Mouse (Mus musculus) midbrain, postnatal 0 days (tissue): ENCODE data around the gene Cenpb. TPM values are rescaled to one million over a fixed set of nuclear protein-coding genes. Genes with fewer than 3 reads are reported as not detected.

Source experiments
- ATAC-seq: fragments of 200-750 bp; cut with Nextera tagmentation; 2 replicates; pipeline ENCODE4 v1.8.0; 2017; ENCODE audit warnings: moderate number of reproducible peaks, mild to moderate bottlenecking, moderate TSS enrichment, moderate library complexity; ENCODE audit not compliant: low FRiP score
- DNase-seq: peaks from one replicate; pipeline ENCODE4 v3.0.0-alpha.2; 2015; ENCODE audit warnings: low spot score
- H3K27ac ChIP-seq: fragments of 300-500 bp; sonication (generic); 2 replicates; pipeline ENCODE4 v1.5.1; 2014; ENCODE audit warnings: low read depth, mild to moderate bottlenecking, low read length, mixed read lengths
- H3K27me3 ChIP-seq: fragments of 300-500 bp; sonication (generic); 2 replicates; pipeline ENCODE4 v1.6.1; 2014; ENCODE audit warnings: low read length, control low read depth, mixed read lengths; ENCODE audit not compliant: insufficient read depth
- H3K36me3 ChIP-seq: fragments of 300-500 bp; sonication (generic); 2 replicates; pipeline ENCODE4 v1.6.1; 2014; ENCODE audit warnings: low read length, control low read depth, mixed read lengths; ENCODE audit not compliant: insufficient read depth
- H3K4me1 ChIP-seq: fragments of 300-500 bp; sonication (generic); 2 replicates; pipeline ENCODE4 v1.6.1; 2014; ENCODE audit warnings: mild to moderate bottlenecking, control low read depth, antibody characterized with exemption, low read length, mixed read lengths; ENCODE audit not compliant: insufficient read depth
- H3K4me2 ChIP-seq: fragments of 300-500 bp; sonication (generic); 2 replicates; pipeline ENCODE4 v1.6.1; 2014; ENCODE audit warnings: low read depth, mild to moderate bottlenecking, low read length, mixed read lengths; ENCODE audit not compliant: poor library complexity, severe bottlenecking
- H3K4me3 ChIP-seq: fragments of 300-500 bp; sonication (generic); 2 replicates; pipeline ENCODE4 v1.5.1; 2014; ENCODE audit warnings: low read depth, mild to moderate bottlenecking, low read length, moderate library complexity
- H3K9ac ChIP-seq: fragments of 300-500 bp; sonication (generic); replicated peaks from 2 replicates; pipeline ENCODE4 v1.6.1; 2014; ENCODE audit warnings: mild to moderate bottlenecking, low read length, moderate library complexity, mixed read lengths; ENCODE audit not compliant: poor library complexity, severe bottlenecking
- H3K9me3 ChIP-seq: fragments of 300-500 bp; sonication (generic); 2 replicates; pipeline ENCODE4 v1.6.1; 2016; ENCODE audit warnings: low read length, control low read depth
- CTCF ChIP-seq: IDR thresholded peaks from 2 replicates; pipeline ENCODE4 v1.5.1; 2016; ENCODE audit warnings: antibody characterized with exemption, mild to moderate bottlenecking
- WGBS: fragments of 180-500 bp; shearing (Covaris S2); extraction: QIAGEN DNeasy Blood & Tissue Kit; methylation state at CpG from one replicate; pipeline ENCODE4 v1.1.7; 2014; 5-methylcytosine and 5-hydroxymethylcytosine counted together
- polyA plus RNA-seq: library from polyadenylated mRNA; unstranded; fragments of >200 nt; fragmentation: Nextera tagmentation; extraction: Ambion mirVana; gene quantifications from 2 replicates; pipeline ENCODE4 v1.2.1, GENCODE M21; 2015
- total RNA-seq: library from RNA; depleted of rRNA; stranded (reverse); fragments of >200 nt; gene quantifications from 2 replicates; pipeline ENCODE4 v1.2.3, GENCODE M21; 2014

Gene Cenpb
- total and polyA plus RNA-seq, 2 experiments from 2014 or later = 13.1 to 98.2 TPM

- ATAC-seq (no peak), DNase-seq (peak; percentile 34)
- Histone ChIP-seq H3K9me3 (no peaks in the 10 kb centered on the region), H3K36me3 (no peaks in the 10 kb centered on the region), H3K4me1 (peaks cover 8% of the 10 kb centered on the region; the same call in 1 of the 2 replicates), H3K27ac (no peak overlapping the region), H3K4me2 (peak overlapping the region; percentile 62), H3K4me3 (peak overlapping the region; percentile 48), H3K9ac (peak overlapping the region; percentile 48), H3K27me3 (no peaks in the 10 kb centered on the region)
- 2% methylated on average over 14 of the region's 14 CpGs for WGBS
- no peak for TF ChIP-seq CTCF
Observed at GRCm38 (mm10) chr2:131186343-131186742, 6.5 kb upstream of the Cenpb start.

GRCm38 (mm10) chr2:131179246-131179886, 501 bp downstream of the Cenpb start:
- H3K27me3 ChIP-seq = no peaks in the 10 kb centered on the region
- TF ChIP-seq CTCF = no peak
- H3K27ac ChIP-seq = peak overlapping the region; percentile 97
- H3K9me3 ChIP-seq = no peaks in the 10 kb centered on the region
- H3K4me1 ChIP-seq = peaks cover 31% of the 10 kb centered on the region
- peak; percentile 80 for DNase-seq
- H3K4me2 ChIP-seq = peak overlapping the region; percentile 96
- H3K9ac ChIP-seq = peak overlapping the region; percentile 78
- H3K36me3 ChIP-seq = no peaks in the 10 kb centered on the region
- H3K4me3 ChIP-seq = peak overlapping the region; percentile 55
- under 1% methylated on average over 57 of the region's 67 CpGs for WGBS
- peak; percentile 82 for ATAC-seq

GRCm38 (mm10) chr2:131178828-131179245, 1.0 kb downstream of the Cenpb start:
- H3K27ac ChIP-seq = peak overlapping the region; percentile 97
- H3K36me3 ChIP-seq = no peaks in the 10 kb centered on the region
- peak overlapping the region; percentile 55 for H3K4me3 ChIP-seq
- H3K27me3 ChIP-seq = no peaks in the 10 kb centered on the region
- peaks cover 33% of the 10 kb centered on the region for H3K4me1 ChIP-seq
- peak overlapping the region; percentile 96 for H3K4me2 ChIP-seq
- DNase-seq = peak; percentile 19
- peak overlapping the region; percentile 78 for H3K9ac ChIP-seq
- TF ChIP-seq CTCF = no peak
- WGBS = 14% methylated on average over 26 of the region's 26 CpGs
- H3K9me3 ChIP-seq = no peaks in the 10 kb centered on the region
- peak; percentile 0 for ATAC-seq

- Histone ChIP-seq H3K4me3 (peak overlapping the region; percentile 55), H3K9me3 (no peaks in the 10 kb centered on the region), H3K27me3 (no peaks in the 10 kb centered on the region), H3K9ac (peak overlapping the region; percentile 24; the same call in 1 of the 2 replicates), H3K36me3 (no peaks in the 10 kb centered on the region), H3K4me2 (peak overlapping the region; percentile 96), H3K4me1 (peaks cover 34% of the 10 kb centered on the region), H3K27ac (no peak overlapping the region)
- 70% methylated on average over 9 of the region's 9 CpGs for WGBS
- no peak for ATAC-seq
- no peak for DNase-seq
- no peak for TF ChIP-seq CTCF
Observed at GRCm38 (mm10) chr2:131177932-131178331, 1.9 kb downstream of the Cenpb start.

GRCm38 (mm10) chr2:131176491-131176890, 3.4 kb downstream of the Cenpb start:
- H3K27ac ChIP-seq = no peak overlapping the region
- no peak overlapping the region for H3K4me2 ChIP-seq
- H3K4me1 ChIP-seq = peaks cover 34% of the 10 kb centered on the region
- H3K9me3 ChIP-seq = no peaks in the 10 kb centered on the region
- no peak overlapping the region for H3K4me3 ChIP-seq
- no peak for TF ChIP-seq CTCF
- no peak for DNase-seq
- 67% methylated on average over 5 of the region's 5 CpGs for WGBS
- H3K9ac ChIP-seq = no peak overlapping the region
- no peak for ATAC-seq
- H3K36me3 ChIP-seq = no peaks in the 10 kb centered on the region; the same call in 1 of the 2 replicates
- peaks cover 11% of the 10 kb centered on the region for H3K27me3 ChIP-seq

DNA sequence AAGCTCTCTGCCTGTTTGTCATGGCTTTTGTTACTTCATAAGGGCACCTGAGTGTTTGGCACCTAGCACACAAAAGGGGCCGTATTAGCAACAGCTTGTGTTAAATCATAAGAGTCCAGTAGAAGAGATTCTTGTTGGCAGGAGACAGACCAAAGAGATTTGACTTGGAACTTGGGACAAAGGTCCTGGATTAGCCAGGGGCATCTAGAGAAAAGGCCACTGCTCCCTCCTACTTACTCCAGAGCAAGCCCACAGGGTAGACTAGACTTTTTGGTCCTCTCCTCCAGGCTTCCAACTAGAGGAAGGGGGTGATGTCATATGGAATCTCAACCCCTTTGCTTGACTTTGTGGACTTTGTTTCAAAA, 3.9 kb downstream of the Cenpb start:
- DNase-seq (no peak), ATAC-seq (no peak)
- 86% methylated on average over 1 of the region's 1 CpGs for WGBS
- Histone ChIP-seq H3K4me3 (no peak overlapping the region), H3K36me3 (no peaks in the 10 kb centered on the region; the same call in 1 of the 2 replicates), H3K27ac (no peak overlapping the region), H3K27me3 (peaks cover 11% of the 10 kb centered on the region), H3K9ac (no peak overlapping the region), H3K9me3 (no peaks in the 10 kb centered on the region), H3K4me1 (peaks cover 34% of the 10 kb centered on the region), H3K4me2 (no peak overlapping the region)
- TF ChIP-seq CTCF = no peak
